Mouse (Mus musculus) forelimb bud, embryonic 11.5 days (tissue): ENCODE measurements around the gene Kcnc2.
A peak's percentile ranks its signal among the peaks of the same experiment; 100 is the strongest.

ENCODE experiments used
- DNase-seq: peaks from one replicate; pipeline ENCODE4 v3.0.0-alpha.2; 2012; ENCODE audit warnings: low read depth, low spot score

Kcnc2 gene

DNA sequence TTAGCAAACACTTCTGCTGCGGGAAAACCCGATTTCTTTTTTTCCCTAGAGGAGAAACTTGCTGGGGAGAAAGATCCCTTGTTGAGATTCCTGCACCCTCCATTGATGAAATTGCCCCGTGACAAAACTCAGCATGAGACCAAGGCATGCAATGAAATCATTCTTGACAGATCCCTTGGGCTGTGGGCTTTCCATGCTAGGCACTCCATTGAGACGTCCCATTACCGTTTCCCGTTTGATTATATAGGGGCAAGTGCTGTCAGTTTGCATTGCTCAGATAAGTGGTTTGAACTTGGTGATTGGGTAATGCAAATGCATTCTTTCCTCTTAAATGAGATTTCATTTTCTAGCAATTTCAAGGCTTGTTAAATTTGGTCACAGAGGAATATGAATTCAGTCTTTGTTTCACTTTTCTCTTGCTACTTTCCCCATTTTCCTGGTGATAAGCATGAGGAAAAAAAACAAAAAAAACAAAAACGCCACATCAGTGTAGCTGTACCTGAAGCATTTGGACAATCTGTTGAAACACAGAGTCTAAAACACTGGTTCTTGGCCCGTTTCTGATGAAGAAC, 123.6 kb downstream of the Kcnc2 start:
- no peak for DNase-seq

- DNase-seq: no peak
These were observed 126.3 kb downstream of the Kcnc2 start for GRCm38 (mm10) chr10:112397194-112397593.

DNA sequence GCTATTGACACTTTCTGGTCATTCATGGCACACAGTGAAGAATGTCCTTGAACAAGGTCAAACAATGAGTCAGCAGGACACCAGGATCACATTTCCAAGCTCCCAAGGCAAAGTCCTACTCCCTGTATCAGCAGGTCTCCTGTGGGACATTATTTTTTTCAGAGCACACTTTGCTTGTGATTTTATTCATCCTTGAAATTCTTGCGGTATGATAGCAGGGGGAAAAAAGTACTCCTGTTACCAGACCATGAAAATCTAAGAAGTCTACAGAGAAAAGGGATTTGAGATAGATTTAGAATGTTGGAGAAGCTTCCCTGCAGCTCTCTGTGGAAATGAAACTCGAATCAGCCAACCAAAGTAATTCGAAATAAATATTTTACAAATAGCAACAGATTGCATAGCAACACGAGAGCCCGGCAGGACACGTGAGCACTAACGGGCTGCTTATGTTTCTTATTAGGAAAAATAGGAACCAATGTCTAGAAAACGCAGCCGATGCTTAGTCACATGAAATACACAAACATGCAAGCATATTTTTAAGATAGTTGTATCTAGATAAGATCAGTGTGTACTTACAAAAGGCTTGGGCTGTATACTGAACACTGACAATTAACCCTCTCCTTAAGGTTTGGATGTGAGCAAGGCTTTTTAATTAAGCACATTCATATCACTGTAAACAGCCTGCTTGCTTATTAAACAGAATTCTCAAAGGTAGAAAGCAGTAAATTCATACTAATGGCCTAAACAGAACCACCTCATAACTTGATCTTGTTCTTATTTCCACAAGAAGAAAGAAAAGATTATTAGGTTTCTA, 129.9 kb downstream of the Kcnc2 start:
- DNase-seq: no peak

- no peak for DNase-seq
These were observed 138.6 kb downstream of the Kcnc2 start for GRCm38 (mm10) chr10:112409525-112409924.

GRCm38 (mm10) chr10:112423327-112423726, 152.4 kb downstream of the Kcnc2 start:
- DNase-seq: peak; percentile 64

DNA sequence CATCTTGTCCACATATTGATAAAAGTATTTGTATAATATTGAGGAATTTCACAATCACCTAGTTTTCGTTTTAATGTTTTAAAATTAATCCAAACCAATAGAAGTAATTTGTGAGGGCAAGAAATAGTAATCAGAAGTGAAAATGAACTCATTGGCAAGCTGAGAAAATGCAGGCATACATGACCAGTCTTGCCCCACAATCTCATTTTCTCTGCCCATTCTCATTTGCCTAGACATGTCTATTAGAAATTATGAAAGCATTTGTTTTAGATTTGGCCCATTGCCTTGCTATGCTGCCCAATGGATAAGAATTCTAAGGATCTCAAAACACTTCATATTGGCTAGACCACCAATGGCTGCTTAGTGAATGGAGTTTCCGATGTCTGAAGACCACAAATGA, 166.0 kb downstream of the Kcnc2 start:
- no peak for DNase-seq

DNA sequence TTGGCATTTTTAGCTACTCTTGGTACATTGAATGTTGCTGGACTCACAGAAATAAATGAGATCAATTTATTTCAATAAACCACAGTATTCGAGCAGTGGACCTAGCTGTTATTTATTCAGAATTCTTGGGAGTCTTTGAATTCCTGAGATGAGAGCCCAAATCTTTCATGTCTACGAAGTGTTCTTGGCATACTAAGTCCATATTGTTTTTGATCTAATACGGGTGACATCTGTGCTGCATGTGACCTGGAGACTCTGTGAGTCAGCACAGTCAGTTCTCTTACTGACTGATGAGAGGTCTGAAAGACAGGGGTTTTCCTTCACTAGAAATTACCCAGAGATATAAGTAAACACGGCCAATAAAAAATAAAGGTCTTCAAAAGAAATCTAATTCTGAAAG, 173.7 kb downstream of the Kcnc2 start:
- no peak for DNase-seq

- no peak for DNase-seq
These were observed 180.0 kb downstream of the Kcnc2 start for GRCm38 (mm10) chr10:112450910-112451309.

DNA sequence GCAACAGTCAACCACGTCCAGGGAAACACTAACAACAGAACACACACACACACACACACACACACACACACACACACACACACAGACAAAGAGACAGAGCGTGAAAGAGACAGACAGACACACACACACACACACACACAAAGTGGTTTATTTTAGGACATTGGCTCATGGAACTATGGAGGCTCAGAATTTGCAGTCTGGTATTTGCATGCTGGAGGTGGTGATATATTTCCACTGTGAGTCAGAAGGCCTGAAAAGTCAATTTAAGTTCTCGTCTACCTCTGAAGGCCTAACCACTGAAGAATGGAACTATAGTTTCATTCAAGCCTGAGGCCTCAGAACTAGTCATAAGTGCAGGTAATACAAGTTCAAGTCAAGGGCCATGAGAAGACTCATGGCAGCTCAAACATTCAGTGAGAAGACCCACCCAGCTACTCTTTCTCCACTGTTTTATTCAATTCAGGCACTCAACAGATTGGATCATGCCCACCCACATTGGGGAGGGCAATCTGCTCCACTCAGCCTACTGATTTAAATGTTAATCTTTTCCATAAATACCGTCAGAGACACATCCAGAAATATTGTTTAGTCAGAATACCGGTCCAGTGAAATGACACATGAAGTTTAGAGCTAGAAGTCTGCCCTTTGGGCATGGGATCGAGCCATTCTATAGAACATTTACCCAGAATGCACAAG, 197.9 kb downstream of the Kcnc2 start:
- no peak for DNase-seq

DNA sequence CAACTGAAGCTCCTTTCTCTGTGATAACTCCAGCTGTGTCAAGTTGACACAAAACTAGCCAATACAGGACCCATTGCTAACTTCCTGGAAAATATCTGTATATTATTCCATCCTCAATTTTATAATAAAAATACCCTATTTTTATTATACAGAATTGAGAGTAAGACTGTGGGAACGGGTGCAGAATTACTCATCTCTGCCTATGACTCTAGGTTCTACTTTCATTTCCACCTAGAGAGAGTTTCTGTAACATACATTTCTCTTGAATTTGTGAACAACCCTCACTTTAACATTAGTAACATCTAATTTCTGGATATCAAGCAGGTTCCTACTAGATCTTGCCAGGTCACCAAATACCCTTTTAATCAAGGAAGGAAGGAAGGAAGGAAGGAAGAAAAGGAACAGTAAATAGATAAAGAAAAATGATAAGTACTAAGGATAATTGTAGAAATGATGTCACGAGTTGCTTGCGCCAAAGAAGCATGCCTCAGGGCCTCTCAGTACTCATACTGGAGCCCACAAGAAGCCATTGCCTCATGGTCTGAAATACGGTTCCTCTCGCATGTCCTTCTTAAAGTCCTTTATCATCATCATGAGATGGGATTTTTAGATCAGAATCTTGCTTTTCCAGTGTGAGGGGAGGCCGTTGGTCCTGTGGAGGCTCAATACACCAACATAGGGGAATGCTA, 203.3 kb downstream of the Kcnc2 start:
- DNase-seq: no peak

DNA sequence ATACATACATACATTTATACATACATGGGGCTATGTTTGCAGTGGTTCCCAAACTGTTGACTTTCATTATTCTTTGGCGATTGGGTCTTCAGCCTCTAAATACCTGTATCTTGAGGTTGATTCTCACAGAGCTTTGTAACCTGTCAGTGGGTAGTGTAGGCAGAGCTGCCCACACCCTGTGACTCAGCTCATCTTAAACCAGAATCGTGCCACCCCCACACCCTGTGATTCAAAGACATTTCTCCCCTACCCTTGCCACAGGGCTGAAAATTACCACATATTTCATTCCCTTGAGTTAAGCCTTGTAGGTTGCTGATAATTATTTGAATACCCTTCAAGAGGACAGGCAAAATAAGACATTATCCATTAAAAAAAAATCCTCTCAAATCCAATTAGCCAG, 210.5 kb downstream of the Kcnc2 start:
- no peak for DNase-seq

DNA sequence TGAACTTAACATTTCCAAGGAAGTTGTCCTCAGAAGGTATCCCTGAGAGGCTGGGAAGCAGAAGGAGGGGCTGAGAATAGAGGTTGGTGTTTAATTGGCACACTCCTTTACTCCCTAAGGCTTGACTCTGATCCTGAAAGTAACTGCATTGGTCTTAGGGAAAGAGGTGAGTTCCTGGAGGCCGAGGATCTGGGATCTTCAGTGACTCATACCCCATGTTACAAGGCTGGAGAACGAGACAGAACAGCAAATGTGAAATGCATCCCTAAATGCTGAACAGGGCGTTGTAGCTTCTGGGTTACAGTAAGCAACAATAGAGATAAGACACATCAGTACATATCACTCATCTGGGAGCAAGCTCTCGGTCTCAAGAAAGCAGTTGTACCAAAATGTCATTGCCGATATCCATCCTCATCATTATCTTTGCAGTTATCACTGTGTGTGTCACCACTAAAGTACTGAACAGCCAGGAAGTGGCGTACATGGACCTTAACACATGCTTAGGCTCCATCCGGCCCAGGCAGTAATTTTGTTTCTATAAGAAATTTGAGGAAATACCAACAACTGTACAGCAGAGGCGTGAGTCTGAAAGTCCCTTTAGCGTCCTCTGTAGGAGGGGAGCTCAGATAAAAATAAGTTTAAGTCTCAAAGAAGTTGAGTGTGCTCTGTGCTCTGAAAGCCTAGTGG, 211.1 kb downstream of the Kcnc2 start:
- DNase-seq: no peak

DNA sequence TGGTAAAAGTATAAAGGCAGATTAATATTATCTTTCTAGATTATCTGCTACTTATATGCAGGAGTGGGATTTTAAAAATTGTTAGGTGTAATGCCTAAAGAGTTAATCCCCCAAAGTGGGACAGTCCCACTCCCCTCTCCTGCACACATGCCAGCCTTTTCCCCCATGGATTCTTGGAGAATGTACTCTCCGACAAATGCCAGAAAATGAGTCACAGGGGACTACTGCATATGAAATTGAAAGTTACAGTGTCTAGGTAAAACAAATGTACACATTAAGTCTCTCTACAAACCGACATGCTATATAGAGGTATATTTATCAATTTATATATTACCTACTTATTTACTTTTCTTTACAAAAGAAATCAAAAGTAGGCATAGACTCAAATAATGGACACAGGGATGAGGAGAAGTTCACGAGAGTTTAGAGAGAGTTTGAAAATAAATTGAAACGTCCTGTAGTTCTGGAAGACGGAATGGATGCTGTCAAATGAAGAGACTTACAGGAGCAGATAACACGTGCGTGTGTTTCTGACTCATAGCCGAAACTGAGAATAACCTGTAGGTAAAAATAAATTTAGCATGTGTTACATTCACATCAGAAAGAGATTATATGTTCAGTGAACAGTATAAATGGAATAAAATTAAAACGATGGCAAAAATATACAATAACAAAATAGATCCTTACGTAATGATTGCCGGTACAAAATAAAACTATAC, 213.6 kb downstream of the Kcnc2 start:
- DNase-seq: no peak

- no peak for DNase-seq
These were observed 214.9 kb downstream of the Kcnc2 start for GRCm38 (mm10) chr10:112485819-112486218.

- DNase-seq: no peak
These were observed 217.8 kb downstream of the Kcnc2 start for GRCm38 (mm10) chr10:112488751-112489150.
